Mouse (Mus musculus) urinary bladder, adult 18-20 months (tissue): Measurements from ENCODE around the gene Nprl3.

Experiments used
- DNase-seq, 2 experiments: peaks; one replicate each; pipeline ENCODE4 v3.0.0; 2022; ENCODE audit warnings: low spot score in 2 of 2, mixed read lengths in 2 of 2

Nprl3 gene

GRCm38 (mm10) chr11:32198256-32198955 lies 69.1 kb downstream of the Nprl3 start:
- DNase-seq: no peak

- DNase-seq: no peak
These were observed 69.7 kb downstream of the Nprl3 start for GRCm38 (mm10) chr11:32197766-32198165.

- DNase-seq: no peak
These were observed 70.8 kb downstream of the Nprl3 start for GRCm38 (mm10) chr11:32196727-32197126.

- no peak for DNase-seq
These were observed 71.5 kb downstream of the Nprl3 start for GRCm38 (mm10) chr11:32195867-32196540.

GRCm38 (mm10) chr11:32194626-32195025 lies 72.9 kb downstream of the Nprl3 start:
- DNase-seq: no peak

GRCm38 (mm10) chr11:32194086-32194485 lies 73.4 kb downstream of the Nprl3 start:
- DNase-seq: no peak

- DNase-seq: no peak
These were observed 74.4 kb downstream of the Nprl3 start for GRCm38 (mm10) chr11:32193156-32193555.

GRCm38 (mm10) chr11:32190603-32191110 lies 76.8 kb downstream of the Nprl3 start:
- DNase-seq: no peak

- DNase-seq: no peak
These were observed 77.4 kb downstream of the Nprl3 start for GRCm38 (mm10) chr11:32190119-32190518.

- no peak for DNase-seq
These were observed 78.1 kb downstream of the Nprl3 start for GRCm38 (mm10) chr11:32189434-32189833.

- no peak for DNase-seq
These were observed 78.6 kb downstream of the Nprl3 start for GRCm38 (mm10) chr11:32188881-32189280.

- DNase-seq: no peak
These were observed 80.3 kb downstream of the Nprl3 start for GRCm38 (mm10) chr11:32187256-32187655.

GRCm38 (mm10) chr11:32186031-32186430 lies 81.5 kb downstream of the Nprl3 start:
- DNase-seq: no peak

- DNase-seq: no peak
These were observed 83.0 kb downstream of the Nprl3 start for GRCm38 (mm10) chr11:32184469-32184868.

GRCm38 (mm10) chr11:32181973-32182868 lies 85.3 kb downstream of the Nprl3 start:
- DNase-seq: peak; percentile 48 to 58

- DNase-seq: no peak
These were observed 86.3 kb downstream of the Nprl3 start for GRCm38 (mm10) chr11:32181246-32181645.

- no peak for DNase-seq
These were observed 89.0 kb downstream of the Nprl3 start for GRCm38 (mm10) chr11:32178506-32178905.
